Mouse (Mus musculus) 3T3-L1 (cell line): ENCODE data around the gene Zfhx3.

Experiments used
- DNase-seq: peaks from one replicate; pipeline ENCODE4 v3.0.0-alpha.2; 2015; ENCODE audit warnings: low read depth, low spot score

Zfhx3 gene

GRCm38 (mm10) chr8:108846827-108847226 is 904.4 kb downstream of the Zfhx3 start:
- DNase-seq: no peak

GRCm38 (mm10) chr8:108847356-108847755 is 904.9 kb downstream of the Zfhx3 start:
- DNase-seq: peak; percentile 11

- no peak for DNase-seq
Observed at GRCm38 (mm10) chr8:108848484-108848883, 906.0 kb downstream of the Zfhx3 start.

GRCm38 (mm10) chr8:108853028-108853427 is 910.6 kb downstream of the Zfhx3 start:
- DNase-seq: no peak

- DNase-seq: no peak
Observed at GRCm38 (mm10) chr8:108854444-108855102, 912.1 kb downstream of the Zfhx3 start.

GRCm38 (mm10) chr8:108859001-108859400 is 916.6 kb downstream of the Zfhx3 start:
- no peak for DNase-seq

- no peak for DNase-seq
Observed at GRCm38 (mm10) chr8:108859983-108860382, 917.5 kb downstream of the Zfhx3 start.

GRCm38 (mm10) chr8:108863440-108863839 is 921.0 kb downstream of the Zfhx3 start:
- no peak for DNase-seq

GRCm38 (mm10) chr8:108866430-108866829 is 924.0 kb downstream of the Zfhx3 start:
- no peak for DNase-seq

GRCm38 (mm10) chr8:108867482-108868258 is 925.2 kb downstream of the Zfhx3 start:
- DNase-seq: no peak

GRCm38 (mm10) chr8:108868259-108869090 is 926.0 kb downstream of the Zfhx3 start:
- DNase-seq: no peak

- DNase-seq: no peak
Observed at GRCm38 (mm10) chr8:108869420-108869819, 927.0 kb downstream of the Zfhx3 start.

GRCm38 (mm10) chr8:108869935-108870334 is 927.5 kb downstream of the Zfhx3 start:
- DNase-seq: no peak

- DNase-seq: no peak
Observed at GRCm38 (mm10) chr8:108870371-108870770, 927.9 kb downstream of the Zfhx3 start.

GRCm38 (mm10) chr8:108875722-108876121 is 933.3 kb downstream of the Zfhx3 start:
- no peak for DNase-seq

- no peak for DNase-seq
Observed at GRCm38 (mm10) chr8:108880101-108880500, 937.7 kb downstream of the Zfhx3 start.

- DNase-seq: no peak
Observed at GRCm38 (mm10) chr8:108881336-108881735, 938.9 kb downstream of the Zfhx3 start.

- DNase-seq: no peak
Observed at GRCm38 (mm10) chr8:108882073-108882472, 939.6 kb downstream of the Zfhx3 start.

- peak; percentile 40 for DNase-seq
Observed at GRCm38 (mm10) chr8:108883381-108883780, 940.9 kb downstream of the Zfhx3 start.

GRCm38 (mm10) chr8:108884947-108885346 is 942.5 kb downstream of the Zfhx3 start:
- DNase-seq: no peak

- no peak for DNase-seq
Observed at GRCm38 (mm10) chr8:108885450-108885849, 943.0 kb downstream of the Zfhx3 start.

GRCm38 (mm10) chr8:108885861-108886260 is 943.4 kb downstream of the Zfhx3 start:
- no peak for DNase-seq
